Mouse (Mus musculus): ENCODE measurements around the gene Gm49661. TPM values are rescaled to one million over a fixed set of nuclear protein-coding genes. Genes with fewer than 3 reads are reported as not detected.

Gene Gm49661
- polyA plus RNA-seq, 1 experiment from 2014 or later, result not detected

DNA sequence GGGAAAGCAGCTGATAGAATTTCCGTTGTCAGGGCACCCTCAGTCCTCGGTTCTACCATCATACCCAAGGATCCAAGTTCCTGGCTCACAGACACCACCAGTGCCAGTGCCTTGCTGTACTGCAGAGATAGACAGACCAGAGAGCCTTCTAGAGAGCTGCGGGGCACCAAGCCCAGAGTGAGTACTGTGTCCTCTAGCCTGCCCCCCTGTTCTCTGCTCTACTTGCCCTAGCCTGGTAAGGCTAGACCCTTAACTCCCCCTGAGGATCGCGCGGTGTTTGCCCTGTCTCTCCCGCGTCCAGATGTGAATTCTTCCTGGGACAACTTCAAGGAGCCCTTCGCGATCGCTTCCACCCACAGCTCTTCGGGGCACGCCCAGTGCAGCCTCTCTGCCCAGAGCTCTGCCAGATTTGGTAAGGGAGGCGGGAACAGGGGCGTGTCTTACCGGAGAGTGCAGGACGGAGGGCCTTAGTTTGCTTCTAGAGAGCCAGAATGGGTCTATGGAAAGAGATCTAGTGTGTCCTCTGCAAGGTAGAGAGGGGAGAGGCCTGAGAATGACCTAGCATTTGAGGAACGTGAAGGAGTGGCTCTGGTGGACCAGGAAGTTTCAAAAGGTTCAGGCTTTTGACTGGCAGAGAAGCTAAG is 16.5 kb downstream of the Gm49661 start:
- Histone ChIP-seq H3K27ac (no peak overlapping the region), H3K9me3 (no peaks in the 10 kb centered on the region), H3K9ac (no peak overlapping the region), H3K4me1 (no peaks in the 10 kb centered on the region), H3K4me3 (no peak overlapping the region), H3K36me3 (peaks cover 12% of the 10 kb centered on the region), H3K4me2 (replicated peaks) (peak overlapping the region; percentile 30; the same call in 1 of the 2 replicates), H3K27me3 (peaks cover 56% of the 10 kb centered on the region)
- WGBS, result 7% methylated on average over 18 of the region's 18 CpGs
- ATAC-seq (ENCODE audit: low FRiP score, low read depth), result no peak

DNA sequence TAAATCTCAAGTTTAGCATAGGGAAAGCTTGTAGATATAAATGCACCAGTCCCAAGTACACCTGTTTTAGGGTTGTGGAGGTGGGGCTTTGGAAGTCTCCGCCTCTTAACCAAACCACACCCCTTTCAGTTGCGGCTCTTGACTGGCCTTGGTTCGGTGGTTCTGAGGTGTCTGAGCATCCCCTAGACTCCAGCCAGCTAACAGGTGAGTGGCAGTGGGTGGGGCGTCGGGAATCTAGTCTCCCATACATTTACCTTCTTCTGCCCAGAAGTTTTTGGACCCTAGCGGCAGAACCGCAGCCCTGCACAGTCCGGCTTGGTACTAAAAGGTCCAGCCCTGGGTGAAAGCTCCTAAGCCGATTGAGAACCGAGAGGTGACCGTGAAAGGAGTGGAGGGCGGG is 19.5 kb downstream of the Gm49661 start:
- Histone ChIP-seq H3K4me1 (peaks cover 10% of the 10 kb centered on the region), H3K27ac (no peak overlapping the region), H3K9ac (no peak overlapping the region), H3K36me3 (no peaks in the 10 kb centered on the region), H3K4me2 (replicated peaks) (no peak overlapping the region), H3K27me3 (peaks cover 84% of the 10 kb centered on the region), H3K4me3 (no peak overlapping the region), H3K9me3 (no peaks in the 10 kb centered on the region)
- 20% methylated on average over 12 of the region's 12 CpGs for WGBS
- no peak for ATAC-seq (ENCODE audit: low FRiP score, low read depth)

GRCm38 (mm10) chr8:84947241-84947545 is 22.0 kb downstream of the Gm49661 start:
- Histone ChIP-seq H3K9ac (no peak overlapping the region), H3K4me1 (peaks cover 15% of the 10 kb centered on the region), H3K9me3 (no peaks in the 10 kb centered on the region), H3K27ac (no peak overlapping the region), H3K36me3 (no peaks in the 10 kb centered on the region), H3K27me3 (peaks cover 89% of the 10 kb centered on the region), H3K4me2 (replicated peaks) (no peak overlapping the region), H3K4me3 (peak overlapping the region; percentile 3; the same call in 1 of the 2 replicates)
- WGBS, result 14% methylated on average over 9 of the region's 9 CpGs
- no peak for ATAC-seq (ENCODE audit: low FRiP score, low read depth)

DNA sequence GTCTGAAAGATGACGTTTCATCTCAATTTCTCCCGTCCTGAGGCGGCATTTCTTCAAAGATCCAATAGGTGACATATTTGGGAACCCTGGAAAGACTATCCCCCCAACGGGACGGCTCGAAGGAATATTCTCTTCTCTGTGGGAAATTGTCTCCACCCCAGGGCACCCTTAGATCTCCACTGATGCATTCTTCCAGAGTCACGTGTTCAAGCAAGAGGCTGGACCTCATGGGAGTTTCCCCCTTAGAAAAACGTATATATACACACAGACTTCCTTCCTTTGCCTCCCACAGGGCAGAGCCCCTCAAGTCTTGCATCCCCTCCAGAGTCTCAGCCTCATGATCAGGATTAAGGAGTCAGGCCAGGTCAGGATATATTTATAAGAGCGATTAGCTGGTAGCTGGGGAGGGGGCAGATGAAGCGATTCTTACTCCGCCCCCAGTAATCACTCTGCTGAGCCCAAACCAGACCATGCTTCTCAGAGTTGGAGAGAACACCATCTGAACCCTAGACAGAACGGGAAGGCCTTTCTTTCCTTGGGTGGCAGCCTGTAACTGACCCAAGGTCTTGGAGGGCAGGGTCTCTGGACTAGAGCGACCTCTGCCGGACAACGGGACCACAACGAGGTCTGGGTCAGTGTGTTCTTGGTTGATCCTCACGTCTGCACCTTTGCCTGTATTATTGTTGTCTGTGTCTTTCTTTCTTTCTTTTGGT is 22.5 kb downstream of the Gm49661 start, which contains the start of gene Rtbdn:
TSS of gene Rtbdn (plus strand) at position 464 of the 713 bp plus-strand sequence.
- Histone ChIP-seq H3K27me3 (peaks cover 89% of the 10 kb centered on the region), H3K9me3 (no peaks in the 10 kb centered on the region), H3K4me3 (peak within 1 kb of the TSS; percentile 47), H3K36me3 (no peaks in the 10 kb centered on the region), H3K27ac (no peak within 1 kb of the TSS), H3K9ac (peak within 1 kb of the TSS; percentile 50; the same call in 1 of the 2 replicates), H3K4me1 (peaks cover 15% of the 10 kb centered on the region), H3K4me2 (replicated peaks) (peak within 1 kb of the TSS; percentile 78)
- no peak for ATAC-seq (ENCODE audit: low FRiP score, low read depth)
- 9% methylated on average over 17 of the region's 17 CpGs for WGBS

GRCm38 (mm10) chr8:84945633-84946527 is 23.4 kb downstream of the Gm49661 start:
- WGBS, result under 1% methylated on average over 38 of the region's 67 CpGs
- Histone ChIP-seq H3K27me3 (peaks cover 87% of the 10 kb centered on the region), H3K4me1 (peaks cover 15% of the 10 kb centered on the region), H3K36me3 (no peaks in the 10 kb centered on the region), H3K27ac (no peak overlapping the region), H3K9me3 (no peaks in the 10 kb centered on the region), H3K4me3 (peak overlapping the region; percentile 47), H3K4me2 (replicated peaks) (peak overlapping the region; percentile 78), H3K9ac (peak overlapping the region; percentile 50; the same call in 1 of the 2 replicates)
- ATAC-seq (ENCODE audit: low FRiP score, low read depth), result 0 out of 2 replicates have a peak, but pooled peaks have one; percentile 28

DNA sequence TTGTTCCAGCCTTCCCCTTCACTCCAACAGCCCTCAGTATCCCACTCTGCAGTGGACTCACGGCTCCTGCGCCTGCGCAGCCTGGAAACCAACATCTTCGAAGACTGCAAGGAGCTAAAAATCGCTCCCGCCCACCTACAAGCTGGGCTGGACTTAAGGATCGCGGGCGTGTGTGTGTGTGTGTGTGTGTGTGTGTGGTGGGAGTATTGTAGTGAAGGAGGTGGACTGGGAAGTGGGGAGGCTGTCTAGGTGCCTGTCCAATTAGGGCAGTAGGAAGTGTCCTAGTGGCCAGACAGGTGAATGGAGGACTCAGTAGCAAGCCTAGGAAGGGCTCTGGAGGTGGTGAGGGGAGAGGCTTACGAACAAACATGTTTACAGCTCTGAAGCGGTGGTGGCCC is 24.0 kb downstream of the Gm49661 start:
- WGBS, result 5% methylated on average over 11 of the region's 11 CpGs
- peaks cover 15% of the 10 kb centered on the region for H3K4me1 ChIP-seq
- no peaks in the 10 kb centered on the region for H3K36me3 ChIP-seq
- H3K9ac ChIP-seq, result no peak overlapping the region
- H3K27me3 ChIP-seq, result peaks cover 87% of the 10 kb centered on the region
- no peak overlapping the region for H3K27ac ChIP-seq
- H3K4me3 ChIP-seq, result peak overlapping the region; percentile 47
- H3K9me3 ChIP-seq, result no peaks in the 10 kb centered on the region
- H3K4me2 ChIP-seq (replicated peaks), result peak overlapping the region; percentile 78
- 0 out of 2 replicates have a peak, but pooled peaks have one; percentile 15 for ATAC-seq (ENCODE audit: low FRiP score, low read depth)

- Histone ChIP-seq H3K9ac (no peak overlapping the region), H3K4me1 (peaks cover 15% of the 10 kb centered on the region), H3K27ac (no peak overlapping the region), H3K9me3 (no peaks in the 10 kb centered on the region), H3K4me3 (peak overlapping the region; percentile 17), H3K36me3 (no peaks in the 10 kb centered on the region), H3K27me3 (peaks cover 84% of the 10 kb centered on the region), H3K4me2 (replicated peaks) (no peak overlapping the region)
- ATAC-seq (ENCODE audit: low FRiP score, low read depth), result no peak
- 3% methylated on average over 26 of the region's 26 CpGs for WGBS
Measured at GRCm38 (mm10) chr8:84944478-84945160, 24.6 kb downstream of the Gm49661 start.

DNA sequence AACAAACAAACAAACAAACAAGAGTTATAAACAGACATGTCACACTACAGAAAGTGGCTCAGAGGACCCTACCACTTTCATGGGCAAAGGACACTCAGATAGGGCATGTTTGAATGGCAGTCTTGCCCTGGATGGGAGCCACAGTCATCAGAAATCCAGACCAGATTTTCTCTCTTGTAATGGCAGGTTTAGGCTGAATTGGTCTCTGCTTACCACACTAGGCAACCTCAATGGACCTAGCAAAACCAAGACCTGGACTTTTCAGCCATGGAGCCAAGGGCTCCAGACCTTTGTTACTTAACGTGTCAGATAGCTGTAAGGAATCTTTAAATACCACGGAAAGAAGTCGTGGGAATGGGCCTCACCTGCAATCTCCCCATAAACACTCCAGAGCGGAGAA is 25.5 kb downstream of the Gm49661 start:
- peaks cover 88% of the 10 kb centered on the region for H3K27me3 ChIP-seq

DNA sequence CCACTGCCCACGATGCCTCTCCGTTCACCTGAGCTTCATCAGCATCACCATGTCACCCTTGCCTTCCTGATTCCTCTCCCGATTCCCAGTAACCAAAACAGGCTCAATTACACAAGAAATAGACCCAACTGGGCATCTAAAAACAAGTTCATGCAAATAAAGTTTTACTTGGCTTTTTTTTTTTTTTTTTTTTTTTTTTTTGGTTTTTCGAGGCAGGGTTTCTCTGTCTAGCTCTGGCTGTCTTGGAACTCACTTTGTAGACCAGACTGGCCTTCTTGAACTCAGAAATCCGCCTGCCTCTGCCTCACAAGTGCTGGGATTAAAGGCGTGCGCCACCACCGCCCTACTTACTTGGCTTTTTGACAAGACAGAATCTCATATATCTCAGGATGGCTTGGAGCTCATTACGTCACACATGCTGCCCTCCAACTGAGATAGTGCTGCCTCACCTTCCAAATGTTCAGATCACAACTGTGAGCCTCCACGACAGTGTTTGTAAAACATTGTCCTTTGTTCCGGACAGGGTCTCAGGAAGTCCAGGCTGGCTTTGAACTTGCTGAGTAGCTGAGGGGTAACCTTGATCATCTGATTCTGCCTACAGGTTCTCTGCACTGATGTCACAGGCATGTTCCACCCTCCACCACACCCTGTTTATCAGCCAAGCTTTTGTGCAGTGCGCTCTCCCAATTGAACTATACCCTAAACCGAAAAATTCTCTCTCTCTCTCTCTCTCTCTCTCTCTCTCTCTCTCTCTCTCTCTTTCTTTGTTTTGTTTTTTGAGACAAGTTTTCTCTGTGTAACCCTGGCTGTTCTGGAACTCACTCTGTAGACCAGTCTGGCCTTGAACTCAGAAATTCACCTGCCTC is 31.4 kb downstream of the Gm49661 start:
- Histone ChIP-seq H3K4me1 (peaks cover 21% of the 10 kb centered on the region), H3K36me3 (no peaks in the 10 kb centered on the region), H3K4me3 (peak overlapping the region; percentile 46), H3K9me3 (no peaks in the 10 kb centered on the region), H3K27ac (no peak overlapping the region), H3K4me2 (replicated peaks) (peak overlapping the region; percentile 80), H3K27me3 (peaks cover 86% of the 10 kb centered on the region), H3K9ac (no peak overlapping the region)
- WGBS, result 65% methylated on average over 13 of the region's 13 CpGs
- no peak for ATAC-seq (ENCODE audit: low FRiP score, low read depth)

More for the DNA sequence above, 25.5 kb downstream of the Gm49661 start:
- no peaks in the 10 kb centered on the region for H3K36me3 ChIP-seq
- no peak overlapping the region for H3K9ac ChIP-seq
- no peak overlapping the region for H3K4me3 ChIP-seq
- H3K27ac ChIP-seq, result no peak overlapping the region
- ATAC-seq (ENCODE audit: low FRiP score, low read depth), result no peak
- WGBS, result 20% methylated on average over 4 of the region's 4 CpGs
- H3K9me3 ChIP-seq, result no peaks in the 10 kb centered on the region
- H3K4me1 ChIP-seq, result peaks cover 15% of the 10 kb centered on the region
- H3K4me2 ChIP-seq (replicated peaks), result no peak overlapping the region

DNA sequence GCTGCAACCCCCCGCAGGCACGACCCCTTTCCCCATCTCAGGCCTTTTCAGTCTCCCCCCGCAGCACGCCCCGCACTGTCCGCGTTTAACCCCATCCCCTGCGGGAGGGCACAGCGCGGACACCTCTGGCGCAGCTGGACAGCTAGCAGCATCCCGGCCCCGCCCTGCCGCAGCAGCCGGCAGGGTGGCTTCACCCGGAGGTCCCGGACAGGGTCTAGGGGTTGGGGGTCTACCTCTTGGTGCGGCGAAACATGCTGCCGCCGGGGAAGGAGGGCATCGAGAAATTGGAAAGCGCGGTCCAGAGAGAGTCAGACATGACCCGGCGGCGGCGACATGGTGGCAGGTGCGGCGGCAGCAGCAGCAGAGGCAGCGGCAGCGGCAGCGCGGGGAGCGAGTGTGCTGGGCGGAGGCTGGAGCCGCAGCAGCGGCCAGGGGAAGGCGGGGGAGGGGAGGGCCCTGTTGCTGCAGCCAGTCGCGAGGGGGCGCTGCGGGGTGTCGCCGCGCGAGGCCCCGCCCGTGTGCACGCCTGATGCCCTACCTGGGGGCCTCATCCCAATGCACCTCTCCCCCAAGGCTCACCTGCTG is 32.2 kb downstream of the Gm49661 start, which contains the start of gene Mast1:
TSS of gene Mast1 (minus strand) at position 398 of the 585 bp plus-strand sequence.
- peak within 1 kb of the TSS; percentile 46 for H3K4me3 ChIP-seq
- H3K36me3 ChIP-seq, result no peaks in the 10 kb centered on the region
- peak within 1 kb of the TSS; percentile 48; the same call in 1 of the 2 replicates for H3K9ac ChIP-seq
- peaks cover 89% of the 10 kb centered on the region for H3K27me3 ChIP-seq
- ATAC-seq (ENCODE audit: low FRiP score, low read depth), result no peak
- peaks cover 21% of the 10 kb centered on the region for H3K4me1 ChIP-seq
- WGBS, result under 1% methylated on average over 49 of the region's 50 CpGs
- no peak within 1 kb of the TSS for H3K27ac ChIP-seq
- H3K9me3 ChIP-seq, result no peaks in the 10 kb centered on the region
- H3K4me2 ChIP-seq (replicated peaks), result peak within 1 kb of the TSS; percentile 80
